Mouse (Mus musculus): ENCODE results near the gene Zfp974. TPM values are rescaled to one million over a fixed set of nuclear protein-coding genes. Genes with fewer than 3 reads are reported as not detected.
"Not testable (repeated sequence)": the region's sequence is repeated elsewhere in the genome, so short reads cannot be mapped to it uniquely, and the experiment has no call there.

Gene Zfp974
- 11.1 and 12.9 TPM in 2 replicates for polyA plus RNA-seq (2014; fragmentation: Nextera tagmentation; extraction: Ambion mirVana)

DNA sequence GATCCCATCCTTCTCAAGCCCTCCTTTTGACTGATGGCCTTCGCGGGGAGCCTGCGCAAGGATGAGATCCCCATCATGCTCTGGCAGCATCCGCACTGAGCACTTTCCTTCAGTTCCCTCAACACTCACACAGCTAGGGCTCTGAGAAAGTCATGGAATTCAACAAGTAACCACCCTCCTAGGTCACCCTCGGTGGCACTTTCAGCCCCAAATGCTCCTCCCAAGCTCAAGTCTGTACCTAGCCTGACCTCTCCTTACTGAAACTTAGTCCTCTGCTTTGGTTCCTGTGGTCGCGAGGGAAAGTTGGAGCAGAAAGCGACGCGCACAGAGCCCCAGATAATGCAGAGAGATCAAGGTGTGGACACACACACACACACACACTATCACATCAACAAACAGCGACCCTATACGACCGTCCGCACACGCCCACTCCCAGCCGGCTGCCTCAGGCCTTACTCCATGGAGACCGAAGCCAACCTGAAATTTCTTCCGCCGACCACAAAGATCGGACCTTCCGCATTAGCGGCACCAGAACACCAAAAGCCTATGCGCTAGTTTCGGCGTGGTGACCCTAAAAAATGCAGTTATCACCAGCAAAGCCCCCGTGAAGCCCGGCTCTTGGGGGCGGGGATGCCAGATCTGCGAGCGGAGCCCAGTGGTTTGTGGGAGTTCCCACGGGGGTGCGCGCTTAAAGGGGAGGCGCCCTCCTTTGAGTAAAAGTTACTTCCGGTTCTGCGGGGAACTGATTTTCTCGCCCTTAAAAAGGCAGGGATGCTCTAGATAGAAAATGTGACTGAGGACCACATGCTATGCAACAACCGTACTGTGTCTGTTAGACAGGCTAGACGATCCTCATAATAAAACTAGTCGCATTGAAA lies at the start of gene Zfp974:
Zfp974 (minus strand) TSS at position 643 of the 878 bp plus-strand sequence.
- H3K4me2 ChIP-seq (replicated peaks; ENCODE audit: low read depth, low read length), result peak within 1 kb of the TSS; percentile 68
- H3K36me3 ChIP-seq (ENCODE audit: control insufficient read depth, insufficient read depth, low read length), result peaks cover 5% of the 10 kb centered on the region
- 0 out of 2 replicates have a peak within 1 kb of the TSS, but pooled peaks have one; percentile 12 for H3K27ac ChIP-seq (ENCODE audit: low read length)
- ATAC-seq (ENCODE audit: insufficient number of reproducible peaks, insufficient read depth, low FRiP score, low read depth), result peak; percentile 85
- H3K4me1 ChIP-seq (ENCODE audit: control insufficient read depth, insufficient read depth, low read length), result peaks cover 9% of the 10 kb centered on the region; the same call in 1 of the 2 replicates
- WGBS, result 3% methylated on average over 40 of the region's 40 CpGs
- peak within 1 kb of the TSS; percentile 74 for H3K9ac ChIP-seq (replicated peaks; ENCODE audit: low read depth, low read length)
- H3K9me3 ChIP-seq (ENCODE audit: control insufficient read depth, low read depth, low read length), result no peaks in the 10 kb centered on the region
- no peaks in the 10 kb centered on the region for H3K27me3 ChIP-seq (ENCODE audit: control insufficient read depth, insufficient read depth, low read length)
- peak within 1 kb of the TSS; percentile 43 for H3K4me3 ChIP-seq (ENCODE audit: low read depth, low read length)

DNA sequence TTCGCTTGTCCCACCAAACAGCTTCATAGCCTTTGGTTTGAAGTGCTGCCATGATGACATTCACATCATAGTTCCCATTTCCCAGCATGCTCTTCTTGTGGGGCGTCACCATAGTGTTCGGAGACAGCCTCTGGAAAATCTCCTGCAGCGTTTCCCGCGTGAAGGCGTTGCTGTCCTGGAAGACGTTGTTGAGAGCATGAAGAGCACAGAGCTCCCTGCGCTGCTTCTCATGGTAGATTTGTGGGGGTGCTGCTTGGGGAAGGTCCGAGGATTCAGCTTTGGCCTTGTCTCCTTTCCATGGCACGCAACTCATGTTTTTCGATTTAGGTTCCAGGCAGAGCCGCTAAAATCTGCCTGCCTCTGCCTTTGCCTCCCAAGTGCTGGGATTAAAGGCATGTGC lies 20.2 kb upstream of the Zfp974 start:
- WGBS, result 93% methylated on average over 13 of the region's 13 CpGs
- H3K4me2 ChIP-seq (replicated peaks; ENCODE audit: low read depth, low read length); H3K9ac ChIP-seq (replicated peaks; ENCODE audit: low read depth, low read length); H3K4me3 ChIP-seq (ENCODE audit: low read depth, low read length); H3K9me3 ChIP-seq (ENCODE audit: control insufficient read depth, low read depth, low read length); H3K4me1 ChIP-seq (ENCODE audit: control insufficient read depth, insufficient read depth, low read length); ATAC-seq (ENCODE audit: insufficient number of reproducible peaks, insufficient read depth, low FRiP score, low read depth); H3K36me3 ChIP-seq (ENCODE audit: control insufficient read depth, insufficient read depth, low read length); H3K27me3 ChIP-seq (ENCODE audit: control insufficient read depth, insufficient read depth, low read length); H3K27ac ChIP-seq (ENCODE audit: low read length): not testable (repeated sequence)

DNA sequence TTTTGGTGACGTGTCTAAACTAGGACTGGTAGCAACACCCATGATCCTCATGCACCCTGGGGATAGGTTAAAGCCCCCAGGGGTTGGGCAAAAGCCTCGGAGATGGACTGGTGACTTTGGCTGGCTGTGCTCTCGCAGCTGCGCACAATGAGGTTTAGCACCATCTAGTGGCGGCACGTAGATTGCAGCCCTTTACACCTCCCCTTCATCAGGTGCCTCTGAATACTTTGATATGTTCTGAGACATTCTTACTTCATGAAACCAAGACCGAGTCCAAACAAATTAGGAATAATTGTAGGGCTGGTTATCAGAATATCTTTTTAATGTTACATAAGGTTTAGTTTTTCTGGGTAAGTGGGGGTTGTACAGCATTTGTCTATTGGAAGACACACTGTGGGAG lies 12.6 kb upstream of the Zfp974 start:
- not testable (repeated sequence) for H3K9me3 ChIP-seq (ENCODE audit: control insufficient read depth, low read depth, low read length); H3K4me1 ChIP-seq (ENCODE audit: control insufficient read depth, insufficient read depth, low read length); H3K27ac ChIP-seq (ENCODE audit: low read length); H3K9ac ChIP-seq (replicated peaks; ENCODE audit: low read depth, low read length); H3K36me3 ChIP-seq (ENCODE audit: control insufficient read depth, insufficient read depth, low read length); H3K27me3 ChIP-seq (ENCODE audit: control insufficient read depth, insufficient read depth, low read length); ATAC-seq (ENCODE audit: insufficient number of reproducible peaks, insufficient read depth, low FRiP score, low read depth); H3K4me2 ChIP-seq (replicated peaks; ENCODE audit: low read depth, low read length); H3K4me3 ChIP-seq (ENCODE audit: low read depth, low read length)
- WGBS, result 54% methylated on average over 5 of the region's 7 CpGs

DNA sequence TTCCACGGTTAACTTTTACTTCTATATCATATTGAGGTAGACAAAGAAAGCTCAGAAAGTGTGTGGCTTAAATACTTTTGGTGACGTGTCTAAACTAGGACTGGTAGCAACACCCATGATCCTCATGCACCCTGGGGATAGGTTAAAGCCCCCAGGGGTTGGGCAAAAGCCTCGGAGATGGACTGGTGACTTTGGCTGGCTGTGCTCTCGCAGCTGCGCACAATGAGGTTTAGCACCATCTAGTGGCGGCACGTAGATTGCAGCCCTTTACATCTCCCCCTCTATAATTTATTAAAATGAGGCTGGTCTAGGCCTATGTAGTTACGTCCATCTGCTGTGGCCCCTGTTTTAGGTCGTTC lies 4.5 kb upstream of the Zfp974 start:
- H3K4me1 ChIP-seq (ENCODE audit: control insufficient read depth, insufficient read depth, low read length); H3K27ac ChIP-seq (ENCODE audit: low read length); H3K36me3 ChIP-seq (ENCODE audit: control insufficient read depth, insufficient read depth, low read length); H3K9ac ChIP-seq (replicated peaks; ENCODE audit: low read depth, low read length); H3K27me3 ChIP-seq (ENCODE audit: control insufficient read depth, insufficient read depth, low read length); H3K9me3 ChIP-seq (ENCODE audit: control insufficient read depth, low read depth, low read length); ATAC-seq (ENCODE audit: insufficient number of reproducible peaks, insufficient read depth, low FRiP score, low read depth): not testable (repeated sequence)
- peak overlapping the region; percentile 37 for H3K4me2 ChIP-seq (replicated peaks; ENCODE audit: low read depth, low read length)
- 0 out of 2 replicates have a peak overlapping the region, but pooled peaks have one; percentile 7 for H3K4me3 ChIP-seq (ENCODE audit: low read depth, low read length)
- WGBS, result 8% methylated on average over 1 of the region's 9 CpGs

DNA sequence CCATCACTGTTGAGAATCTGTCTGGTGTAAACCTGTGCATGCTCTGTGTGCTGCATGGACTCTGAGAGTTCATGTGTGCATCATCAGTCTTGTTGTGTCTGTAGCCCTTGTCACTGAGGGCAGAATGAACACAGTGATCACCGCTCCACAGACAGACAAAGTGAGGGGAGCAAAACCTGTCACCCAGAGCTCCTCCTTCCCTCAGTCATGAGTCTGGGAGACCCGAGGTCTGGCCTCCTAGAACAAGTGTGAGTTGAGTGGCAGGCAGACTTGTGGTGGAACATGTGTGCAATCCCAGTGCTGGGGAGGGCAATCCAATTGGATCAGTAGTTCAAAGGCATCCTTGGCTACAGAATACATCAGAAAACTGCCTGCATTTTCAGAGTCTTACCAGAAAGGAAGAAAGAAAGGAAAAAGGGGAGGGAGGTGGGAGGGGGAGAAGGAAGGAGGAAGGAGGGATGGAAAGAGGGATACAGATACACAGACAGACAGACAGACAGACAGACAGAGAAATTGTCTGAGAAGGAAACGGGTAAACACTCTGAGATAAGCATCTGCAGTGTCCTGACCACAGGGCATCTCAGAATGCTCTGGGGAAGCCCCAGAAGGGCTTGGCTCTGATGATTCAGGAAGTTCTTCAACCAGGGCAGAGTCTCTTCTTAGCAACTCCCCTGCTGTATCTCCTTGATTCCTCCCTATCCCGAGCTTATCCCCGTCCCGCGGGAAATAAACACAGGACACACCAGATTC lies 4.0 kb upstream of the Zfp974 start:
- Histone ChIP-seq H3K4me2 (replicated peaks; ENCODE audit: low read depth, low read length) (peak overlapping the region; percentile 37), H3K9ac (replicated peaks; ENCODE audit: low read depth, low read length) (no peak overlapping the region), H3K4me3 (ENCODE audit: low read depth, low read length) (peak overlapping the region; percentile 7; the same call in 1 of the 2 replicates), H3K4me1 (ENCODE audit: control insufficient read depth, insufficient read depth, low read length) (peaks cover 9% of the 10 kb centered on the region; the same call in 1 of the 2 replicates), H3K27ac (ENCODE audit: low read length) (no peak overlapping the region), H3K36me3 (ENCODE audit: control insufficient read depth, insufficient read depth, low read length) (no peaks in the 10 kb centered on the region), H3K27me3 (ENCODE audit: control insufficient read depth, insufficient read depth, low read length) (no peaks in the 10 kb centered on the region), H3K9me3 (ENCODE audit: control insufficient read depth, low read depth, low read length) (no peaks in the 10 kb centered on the region)
- peak; percentile 49; the same call in 1 of the 2 replicates for ATAC-seq (ENCODE audit: insufficient number of reproducible peaks, insufficient read depth, low FRiP score, low read depth)
- 14% methylated on average over 7 of the region's 7 CpGs for WGBS

DNA sequence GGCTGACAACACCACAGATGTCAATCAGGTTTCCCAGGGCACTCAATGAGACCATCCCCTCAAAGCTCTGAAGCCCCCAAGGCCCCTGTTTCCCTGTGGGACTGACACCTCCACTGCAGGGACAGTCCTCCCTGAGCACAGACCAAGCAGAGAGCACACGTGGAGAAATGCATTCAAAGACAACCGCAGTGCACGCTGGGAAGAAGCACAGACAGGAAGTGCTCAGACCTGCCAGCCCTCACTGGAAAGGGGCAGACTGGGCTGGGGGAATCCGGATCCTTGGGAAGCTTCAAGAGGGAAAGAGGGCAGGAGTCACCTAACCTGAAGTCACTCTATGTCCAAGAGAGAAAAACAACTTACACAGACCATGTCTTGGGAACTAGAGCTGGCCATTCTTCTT lies 2.2 kb downstream of the Zfp974 start:
- H3K9me3 ChIP-seq (ENCODE audit: control insufficient read depth, low read depth, low read length); ATAC-seq (ENCODE audit: insufficient number of reproducible peaks, insufficient read depth, low FRiP score, low read depth); H3K4me1 ChIP-seq (ENCODE audit: control insufficient read depth, insufficient read depth, low read length); H3K4me3 ChIP-seq (ENCODE audit: low read depth, low read length); H3K27me3 ChIP-seq (ENCODE audit: control insufficient read depth, insufficient read depth, low read length); H3K36me3 ChIP-seq (ENCODE audit: control insufficient read depth, insufficient read depth, low read length); H3K27ac ChIP-seq (ENCODE audit: low read length); H3K4me2 ChIP-seq (replicated peaks; ENCODE audit: low read depth, low read length); H3K9ac ChIP-seq (replicated peaks; ENCODE audit: low read depth, low read length): not testable (repeated sequence)
- WGBS, result 34% methylated on average over 4 of the region's 4 CpGs

DNA sequence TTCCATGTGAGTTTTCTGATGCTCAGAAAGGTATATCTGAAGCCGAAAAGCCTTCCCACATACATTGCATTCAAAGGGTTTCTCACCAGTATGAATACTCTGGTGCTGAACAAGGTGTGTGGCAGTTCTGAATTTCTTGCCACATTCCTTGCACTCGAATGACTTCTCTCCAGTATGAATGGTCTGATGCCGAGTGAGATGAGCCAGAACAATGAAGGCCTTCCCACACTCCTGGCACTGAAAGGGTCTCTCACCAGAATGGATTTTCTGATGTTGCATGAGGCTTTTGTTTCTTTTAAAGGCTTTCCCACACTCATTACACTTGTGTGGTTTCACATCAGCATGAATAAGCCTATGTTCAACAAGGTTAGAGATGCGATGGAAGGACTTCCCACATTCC lies 18.3 kb downstream of the Zfp974 start:
- H3K9me3 ChIP-seq (ENCODE audit: control insufficient read depth, low read depth, low read length); H3K27ac ChIP-seq (ENCODE audit: low read length); H3K27me3 ChIP-seq (ENCODE audit: control insufficient read depth, insufficient read depth, low read length); H3K4me2 ChIP-seq (replicated peaks; ENCODE audit: low read depth, low read length); ATAC-seq (ENCODE audit: insufficient number of reproducible peaks, insufficient read depth, low FRiP score, low read depth); H3K4me3 ChIP-seq (ENCODE audit: low read depth, low read length); H3K36me3 ChIP-seq (ENCODE audit: control insufficient read depth, insufficient read depth, low read length); H3K4me1 ChIP-seq (ENCODE audit: control insufficient read depth, insufficient read depth, low read length); H3K9ac ChIP-seq (replicated peaks; ENCODE audit: low read depth, low read length): not testable (repeated sequence)
- 87% methylated on average over 3 of the region's 4 CpGs for WGBS

DNA sequence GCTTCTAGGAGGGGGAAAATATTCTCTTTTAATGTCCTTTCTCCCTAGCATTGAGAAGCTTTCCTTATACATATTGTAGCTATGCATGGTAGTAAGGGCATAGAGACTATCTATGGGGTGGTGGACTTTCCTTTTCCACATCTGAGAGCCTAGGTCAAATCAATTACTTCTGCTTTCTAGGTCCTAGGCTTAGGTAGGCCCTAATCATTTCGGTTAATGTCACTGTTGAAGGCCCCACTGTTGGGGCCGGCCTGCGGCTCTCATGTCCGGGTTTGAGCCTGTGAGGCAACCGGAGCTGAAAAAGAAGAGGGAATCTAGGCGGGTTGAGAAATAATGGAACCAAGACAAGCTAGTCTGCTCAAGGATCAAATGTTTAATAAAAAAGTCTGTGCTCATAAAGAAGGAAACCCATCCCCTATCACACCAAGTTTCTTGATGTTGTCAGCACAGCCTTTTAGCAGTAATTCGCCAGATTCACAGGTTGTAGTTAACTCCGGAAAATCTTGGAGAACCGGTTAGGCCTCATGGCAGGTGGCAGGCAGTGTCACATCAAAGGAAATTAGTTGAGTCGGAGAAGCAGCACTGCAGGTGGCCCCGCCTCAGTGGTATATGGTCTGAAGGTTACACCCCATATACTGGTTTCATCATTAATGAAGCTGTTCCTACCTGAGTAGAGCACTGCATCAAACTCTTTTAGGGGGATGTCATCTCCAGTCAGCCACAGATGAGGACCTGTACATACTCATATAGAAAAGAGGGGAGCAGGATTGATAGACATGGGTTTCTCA lies 24.0 kb downstream of the Zfp974 start:
- Histone ChIP-seq H3K4me3 (ENCODE audit: low read depth, low read length) (no peak overlapping the region), H3K27me3 (ENCODE audit: control insufficient read depth, insufficient read depth, low read length) (no peaks in the 10 kb centered on the region), H3K9me3 (ENCODE audit: control insufficient read depth, low read depth, low read length) (peaks cover 2% of the 10 kb centered on the region; the same call in 1 of the 2 replicates), H3K36me3 (ENCODE audit: control insufficient read depth, insufficient read depth, low read length) (no peaks in the 10 kb centered on the region; the same call in 1 of the 2 replicates), H3K4me2 (replicated peaks; ENCODE audit: low read depth, low read length) (no peak overlapping the region), H3K4me1 (ENCODE audit: control insufficient read depth, insufficient read depth, low read length) (no peaks in the 10 kb centered on the region), H3K27ac (ENCODE audit: low read length) (no peak overlapping the region), H3K9ac (replicated peaks; ENCODE audit: low read depth, low read length) (no peak overlapping the region)
- 65% methylated on average over 11 of the region's 11 CpGs for WGBS
- no peak for ATAC-seq (ENCODE audit: insufficient number of reproducible peaks, insufficient read depth, low FRiP score, low read depth)

All from stomach, embryonic 14.5 days (tissue).